Mouse (Mus musculus) lung, postnatal 4 days (tissue): ENCODE measurements at regions not wholly inside any gene's neighbourhood (a gene's known extent, or its start where the extent isn't known, plus 50 kb on each side); places are given as distances from the start of the nearest gene placed in this dataset.

Experiments used
- DNase-seq, 2 experiments: peaks; one replicate each; pipeline ENCODE4 v3.0.0; 2021

DNA sequence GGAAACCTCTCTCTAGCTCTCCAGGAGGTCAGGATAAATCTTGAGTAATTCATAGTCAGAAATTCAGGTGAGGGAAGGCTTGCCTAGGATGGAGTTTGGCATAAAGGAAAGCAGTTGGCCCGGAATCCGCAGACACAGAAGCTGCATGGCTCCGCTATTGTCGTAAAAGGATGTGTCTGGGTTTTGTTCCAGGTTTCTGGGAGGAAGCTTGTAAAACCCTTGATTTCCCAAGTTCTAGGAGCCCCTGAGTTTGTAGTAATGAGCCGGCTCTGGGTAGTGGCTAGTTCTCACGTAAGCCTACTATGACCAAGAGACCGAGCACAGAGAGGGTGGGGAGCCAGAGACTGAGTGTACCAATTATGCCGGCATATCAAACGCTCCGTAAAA, 52.7 kb upstream of the Gm21915 start:
- DNase-seq, result no peak

DNA sequence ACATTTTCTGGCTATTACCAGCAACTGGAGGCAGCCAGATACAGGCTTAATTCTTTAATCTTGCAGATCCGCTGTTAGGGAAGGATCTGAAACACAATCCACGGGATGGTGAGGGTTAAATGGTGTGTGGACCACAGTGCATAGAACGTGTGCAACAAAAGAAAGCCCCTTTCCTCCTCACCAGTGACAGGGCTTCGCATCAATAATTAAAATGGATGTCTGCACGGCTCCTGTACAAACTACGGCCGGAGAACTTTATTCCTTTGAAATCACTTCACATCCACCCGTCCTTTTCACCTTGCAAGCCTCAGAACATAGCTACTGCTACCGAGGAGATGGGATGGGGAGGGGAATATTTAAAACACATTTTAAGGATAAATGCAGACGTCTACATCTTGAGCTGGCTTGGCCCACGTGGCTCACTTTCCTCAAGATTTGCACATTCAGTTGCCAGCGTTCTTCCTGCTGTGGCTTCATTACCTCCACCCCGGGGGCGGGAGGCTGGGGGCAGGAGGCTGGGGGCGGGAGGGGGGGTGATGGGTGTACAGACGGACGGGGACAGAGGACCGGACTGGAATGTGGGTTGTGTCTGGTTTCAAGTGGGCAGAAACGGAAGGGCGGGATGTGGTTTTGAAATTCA, 53.3 kb upstream of the Gm21915 start:
- DNase-seq, result no peak

GRCm38 (mm10) chr9:40616426-40617035, 53.9 kb upstream of the Gm21915 start:
- DNase-seq, result peak; percentile 65 to 78

DNA sequence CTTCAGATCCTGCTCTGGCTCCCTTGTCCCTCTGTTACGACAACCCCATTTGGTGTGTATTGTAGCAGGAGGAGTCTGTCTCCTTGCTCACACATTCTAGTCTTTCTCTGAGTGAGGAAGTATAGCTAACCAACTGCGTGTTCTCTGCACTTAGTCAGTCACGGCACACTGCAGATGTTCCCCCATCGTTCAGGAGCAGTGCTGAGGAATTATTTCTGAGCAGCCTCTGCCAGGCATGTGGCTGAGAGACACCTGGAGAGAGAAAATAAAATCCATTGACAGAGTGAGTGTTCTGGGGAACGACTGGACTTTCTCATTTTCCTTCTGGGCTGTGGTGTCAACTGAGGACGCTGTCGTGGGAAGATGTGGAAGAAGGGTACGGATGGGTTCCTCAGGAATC, 54.5 kb upstream of the Gm21915 start:
- DNase-seq, result no peak

DNA sequence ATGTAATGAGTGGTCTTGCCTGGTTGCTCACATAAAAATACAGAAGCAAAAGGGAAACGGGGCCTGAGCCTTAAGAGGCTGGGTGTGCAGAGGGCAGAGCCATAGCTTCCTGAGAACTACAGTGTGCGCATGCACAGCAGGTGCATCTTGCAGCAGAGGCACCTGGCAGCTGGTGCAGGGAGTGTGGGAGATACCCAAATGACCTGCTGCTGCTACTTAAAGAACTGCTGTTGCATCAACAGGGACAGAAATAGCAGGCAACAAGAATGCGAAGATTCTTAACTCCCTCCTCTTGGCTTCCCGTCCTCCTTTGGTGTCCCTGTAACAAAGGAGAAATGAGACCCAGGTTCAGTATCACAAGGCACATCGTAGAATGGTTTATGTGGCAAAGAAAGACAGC, 56.3 kb upstream of the Gm21915 start:
- DNase-seq, result no peak

DNA sequence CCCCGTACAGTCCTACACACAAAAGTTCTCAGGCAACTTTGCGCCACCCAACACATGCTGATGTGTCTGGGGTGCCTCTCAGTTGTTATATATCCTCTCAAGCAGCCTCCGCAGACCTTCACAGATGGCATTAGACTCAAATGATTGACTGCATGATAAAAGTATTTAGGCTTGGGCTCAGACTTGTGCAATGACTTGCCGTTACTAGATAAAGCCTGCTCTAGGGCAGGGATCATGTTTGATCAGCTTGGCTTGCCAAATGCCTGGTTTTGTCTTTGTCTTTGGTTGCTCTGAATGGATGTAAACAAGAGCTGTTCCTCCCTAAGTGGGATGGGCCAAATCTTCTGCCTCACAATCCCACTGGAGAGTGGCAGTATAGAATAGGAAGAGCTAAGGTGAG, 57.2 kb upstream of the Gm21915 start:
- no peak for DNase-seq

DNA sequence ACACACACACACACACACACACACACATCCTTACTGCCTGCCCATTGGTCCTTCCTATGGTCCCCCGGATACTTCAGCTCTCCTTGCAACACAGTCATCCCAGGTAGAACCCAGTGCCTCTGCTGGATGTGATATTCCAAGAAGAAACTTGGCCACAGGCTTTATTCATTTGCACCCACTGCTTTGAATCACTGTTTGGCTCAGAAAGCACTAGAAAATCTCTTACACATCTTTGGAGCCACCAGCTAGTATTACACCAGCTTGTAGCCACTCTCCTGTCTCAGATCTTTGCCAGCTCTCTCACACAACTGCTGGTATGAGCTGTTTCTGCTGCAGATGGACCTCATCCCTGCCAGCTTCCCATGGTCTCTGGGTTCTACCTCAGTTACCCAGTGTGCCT, 57.7 kb upstream of the Gm21915 start:
- DNase-seq, result no peak

DNA sequence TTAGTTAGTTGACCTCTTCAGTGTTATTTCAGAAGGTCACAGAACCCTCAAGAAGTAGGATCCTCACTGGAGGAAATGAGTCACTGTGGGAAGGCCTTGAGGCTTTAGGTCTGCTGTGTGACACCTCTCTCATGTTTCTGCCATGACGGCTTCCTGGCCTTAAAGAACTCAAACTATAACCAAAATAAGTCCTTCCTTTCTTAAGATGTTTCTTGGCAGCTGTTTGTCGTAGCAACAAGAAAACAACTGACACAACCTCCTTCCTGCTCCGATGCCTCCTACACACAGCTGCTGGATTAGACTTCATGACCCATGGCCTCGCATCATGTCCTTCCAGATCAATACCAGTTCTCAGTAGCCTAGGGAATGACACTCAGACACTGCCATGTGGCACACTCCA, 58.1 kb upstream of the Gm21915 start:
- no peak for DNase-seq

GRCm38 (mm10) chr9:40611626-40612025, 58.8 kb upstream of the Gm21915 start:
- no peak for DNase-seq

DNA sequence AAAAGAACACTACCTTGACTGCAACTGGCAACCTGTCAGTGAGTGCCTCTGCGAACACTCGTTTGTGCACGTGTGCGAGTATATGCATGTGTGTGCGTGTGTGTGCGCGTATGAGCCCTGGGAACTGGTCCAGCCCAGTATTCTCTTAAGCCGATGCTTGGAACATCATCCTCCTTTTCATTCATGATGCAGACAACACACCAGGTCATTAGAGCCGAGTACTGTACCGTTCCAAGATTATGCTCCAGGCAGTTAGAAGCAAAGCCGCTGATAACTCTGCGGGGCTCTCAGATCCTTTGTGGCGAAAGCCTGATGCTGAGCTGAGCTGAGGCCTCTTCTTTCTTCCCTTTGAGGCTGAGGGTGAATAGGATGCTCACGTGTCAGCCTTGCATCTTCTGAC, 61.8 kb upstream of the Gm21915 start:
- no peak for DNase-seq

- no peak for DNase-seq
Measured at GRCm38 (mm10) chr9:40607941-40608340, 62.5 kb upstream of the Gm21915 start.

- DNase-seq, result no peak
Measured at GRCm38 (mm10) chr9:40603521-40603920, 66.9 kb upstream of the Gm21915 start.

DNA sequence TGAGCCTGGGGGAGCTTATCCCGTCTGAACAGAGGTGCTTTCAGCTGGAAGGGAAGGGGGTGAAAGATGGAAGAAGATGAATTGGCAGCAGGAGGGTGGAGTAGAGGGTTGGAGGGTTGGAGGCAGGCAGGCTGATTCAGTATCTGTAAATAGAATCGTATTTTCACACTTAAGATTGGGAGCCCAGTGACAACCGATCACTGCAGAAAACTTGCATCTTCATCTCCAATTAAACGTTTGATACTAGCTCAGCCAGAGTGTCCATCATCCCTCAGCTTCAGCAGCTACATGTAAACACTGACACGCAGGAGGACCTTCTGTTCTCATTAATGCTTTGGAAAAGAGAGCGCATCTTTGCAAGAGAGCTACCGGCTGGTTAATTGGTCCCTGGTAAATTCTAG, 67.2 kb upstream of the Gramd1b start:
- DNase-seq, result no peak

- DNase-seq, result no peak
Measured at GRCm38 (mm10) chr9:40587421-40587820, 56.2 kb upstream of the Gramd1b start.

DNA sequence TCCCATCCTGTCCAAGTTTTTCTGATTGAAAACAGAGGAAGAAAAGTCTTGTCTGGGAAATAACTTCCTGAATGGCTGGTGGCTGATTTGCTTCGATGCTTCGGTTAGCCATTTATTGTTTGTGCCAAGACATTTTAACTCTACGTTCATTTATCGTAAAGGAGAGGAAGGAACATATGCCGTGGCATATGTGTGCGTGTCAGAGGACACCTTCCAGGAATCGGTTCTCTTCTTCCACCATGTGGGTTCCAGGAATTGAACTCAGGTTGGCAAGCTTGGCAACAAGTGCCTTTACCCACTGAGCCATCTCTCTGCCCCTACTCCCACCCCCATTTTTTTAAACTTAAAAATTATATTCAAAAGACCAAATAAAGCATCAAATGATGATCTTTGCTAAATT, 55.4 kb upstream of the Gramd1b start:
- no peak for DNase-seq

GRCm38 (mm10) chr9:40583554-40583953, 52.4 kb upstream of the Gramd1b start:
- peak; percentile 63 to 79 for DNase-seq

DNA sequence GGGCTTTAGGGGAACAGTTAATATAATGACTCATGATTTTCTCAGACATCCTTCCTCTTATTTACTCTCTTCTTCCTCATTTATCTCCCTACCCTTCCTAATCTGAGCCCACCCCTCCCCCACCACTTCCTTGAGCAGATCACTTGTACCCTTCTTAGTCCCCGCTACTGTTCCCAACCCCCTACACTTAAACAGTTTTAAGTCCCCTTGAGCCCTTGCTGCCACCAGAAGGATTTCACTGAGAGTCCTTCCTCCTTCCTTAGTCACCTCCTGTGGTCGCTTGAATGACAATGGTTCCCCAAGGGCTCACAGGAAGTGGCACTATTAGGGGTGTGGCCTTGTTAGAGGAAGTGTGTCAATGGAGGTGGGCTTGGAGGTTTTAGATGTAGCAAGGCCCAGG, 50.7 kb upstream of the Gramd1b start:
- DNase-seq, result peak; percentile 22 to 37
